22 mouse cellular contexts compared by ENCODE assay signal in the genomic region with DNA sequence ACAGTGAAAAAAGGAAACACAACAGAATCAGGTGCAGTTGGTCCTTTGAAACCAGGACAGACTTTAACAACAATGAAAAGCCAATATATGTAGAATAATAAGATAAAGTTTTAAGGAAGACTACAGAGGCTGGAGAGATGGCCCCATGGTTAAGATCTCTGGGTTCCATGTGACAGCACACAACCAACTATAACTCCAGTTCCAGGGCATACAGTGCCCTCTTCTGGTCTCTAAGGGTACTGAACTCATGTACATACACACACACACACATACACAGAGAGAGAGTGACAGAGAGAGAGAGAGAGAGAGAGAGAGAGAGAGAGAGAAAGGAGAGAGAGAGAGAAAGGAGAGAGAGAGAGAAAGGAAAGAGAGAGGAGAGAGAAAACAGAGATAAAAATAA. TPM values are rescaled to one million over a fixed set of nuclear protein-coding genes. Genes with fewer than 3 reads are reported as not detected.
"Had no signal": no experiment of that assay in that cellular context is flagged by ENCODE, and none has a peak within 500 bp of the region (broad histone marks: within the 10 kb centered on the region; RNA-seq: fewer than 3 reads in every experiment).

No protein-coding gene starts in this region.

- H3K9ac ChIP-seq: limb, embryonic 12.5 days; limb, embryonic 15.5 days; liver, embryonic 14.5 days; liver, postnatal 0 days; lung, embryonic 14.5 days; midbrain, embryonic 13.5 days; neural tube, embryonic 12.5 days; neural tube, embryonic 15.5 days had no signal

- H3K9me3 ChIP-seq: limb, embryonic 12.5 days; limb, embryonic 15.5 days; neural tube, embryonic 12.5 days; neural tube, embryonic 15.5 days had no signal

- H3K4me2 ChIP-seq: limb, embryonic 12.5 days; limb, embryonic 15.5 days; liver, embryonic 11.5 days; lung, embryonic 14.5 days; midbrain, embryonic 13.5 days; neural tube, embryonic 12.5 days; neural tube, embryonic 15.5 days had no signal

- H3K27me3 ChIP-seq: limb, embryonic 12.5 days; limb, embryonic 15.5 days; midbrain, embryonic 13.5 days; neural tube, embryonic 12.5 days; neural tube, embryonic 15.5 days had no signal

- ATAC-seq: intestine, postnatal 0 days; liver, postnatal 0 days; lung, postnatal 0 days; midbrain, embryonic 13.5 days; midbrain, embryonic 16.5 days had no signal

- H3K4me1 ChIP-seq: limb, embryonic 12.5 days; limb, embryonic 15.5 days had no signal

- H3K4me3 ChIP-seq: limb, embryonic 12.5 days; limb, embryonic 15.5 days; midbrain, embryonic 13.5 days; neural tube, embryonic 12.5 days; neural tube, embryonic 15.5 days had no signal

- H3K27ac ChIP-seq: limb, embryonic 12.5 days; limb, embryonic 15.5 days; liver, embryonic 14.5 days; macrophage; midbrain, embryonic 13.5 days; neural tube, embryonic 12.5 days; neural tube, embryonic 15.5 days had no signal

- DNase-seq: kidney, adult 2 months; kidney, postnatal 14 days; kidney, postnatal 4 days; left cerebral cortex, postnatal 4 days; liver, postnatal 0 days; lung, embryonic 14.5 days; right cerebral cortex, adult 18-20 months; right cerebral cortex, postnatal 14 days; right cerebral cortex, postnatal 4 days; thymus, postnatal 36 days had no signal

- H3K36me3 ChIP-seq: limb, embryonic 12.5 days; limb, embryonic 15.5 days; midbrain, embryonic 13.5 days; neural tube, embryonic 12.5 days; neural tube, embryonic 15.5 days had no signal

RNA-seq across cellular contexts. Expression of a gene that starts 25.3 kb away (rescaled TPM):
- total RNA-seq: megakaryocyte, adult 5-6 weeks had no signal
- polyA plus RNA-seq: macrophage had no signal
